Mouse (Mus musculus) stomach, postnatal 0 days (tissue): Measurements from ENCODE around the gene Nosip.

Source experiments
- CTCF ChIP-seq: IDR thresholded peaks from 2 replicates; pipeline ENCODE4 v1.5.1; 2016; ENCODE audit warnings: antibody characterized with exemption, low read depth, mild to moderate bottlenecking, moderate library complexity
- EP300 ChIP-seq: optimal IDR thresholded peaks from 2 replicates; pipeline ENCODE3; 2016; ENCODE audit warnings: antibody characterized with exemption

DNA sequence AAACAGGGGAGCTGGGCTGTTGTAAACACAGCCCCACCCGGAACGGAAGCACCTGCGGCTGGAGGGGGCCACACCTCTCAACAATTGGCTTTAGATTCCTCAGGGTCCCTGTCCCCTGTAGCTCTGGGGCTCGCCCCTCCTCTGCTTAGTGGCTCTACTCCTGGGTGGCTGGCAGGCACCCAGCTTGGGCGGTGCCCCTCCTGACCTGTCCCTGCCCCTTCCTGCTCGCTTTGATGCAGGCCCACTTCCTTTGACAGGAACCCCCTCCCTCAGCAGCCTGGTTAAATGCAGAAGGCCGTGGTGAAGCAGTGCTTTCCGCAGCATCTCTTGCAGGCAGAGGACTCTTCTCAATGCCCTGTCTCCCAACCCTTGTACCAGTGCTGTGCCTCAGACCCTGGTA lies 59.2 kb downstream of the Nosip start:
- TF ChIP-seq CTCF, result no peak
- no peak for TF ChIP-seq EP300
